Mouse (Mus musculus) bone marrow macrophage, adult 2 months (primary cell): ENCODE data around the gene Prnp.

ENCODE experiments used
- CTCF ChIP-seq: IDR thresholded peaks from 2 replicates; pipeline ENCODE4 v1.5.1; 2012; ENCODE audit warnings: low read depth, mild to moderate bottlenecking, low read length, moderate library complexity
- POLR2A ChIP-seq: IDR thresholded peaks from 2 replicates; pipeline ENCODE4 v1.6.1; 2012; ENCODE audit warnings: mild to moderate bottlenecking, low read depth, low read length, borderline replicate concordance

- TF ChIP-seq POLR2A (no peak), CTCF (no peak)
Observed at GRCm38 (mm10) chr2:131866676-131867075, 43.1 kb upstream of the Prnp start.
